9 mouse cellular contexts compared by ENCODE assay signal in genomic region chr11:45959598-45959997, GRCm38 (mm10). TPM values are rescaled to one million over a fixed set of nuclear protein-coding genes. Genes with fewer than 3 reads are reported as not detected.
DNase-seq lines count a peak whose midpoint lies in the region.
"Had no signal": no experiment of that assay in that cellular context is flagged by ENCODE, and none has a peak within 500 bp of the region (broad histone marks: within the 10 kb centered on the region; RNA-seq: fewer than 3 reads in every experiment).

No protein-coding gene starts in this region.

- intact Hi-C loops in heart, postnatal 14 days (cut with DNase I), result loop anchor here (5.0 to 10.0 kb wide), 2 partner anchors 88 to 165 kb away; no protein-coding TSS in a partner anchor

- DNase-seq in heart, postnatal 14 days, result peak; percentile 17 to 40
- no peak for DNase-seq in heart, adult 8-10 months (ENCODE audit: low spot score)
- DNase-seq in right cerebral cortex, postnatal 14 days, result peak; percentile 35
- DNase-seq in right cerebral cortex, postnatal 4 days, result no peak
- DNase-seq in ZHBTc4 (ENCODE audit: low read depth, low spot score), result peak; percentile 36
- peak; percentile 64 for DNase-seq in retina, postnatal 1 day
- no peak for DNase-seq in right cerebral cortex, adult 2 months (ENCODE audit: low spot score in 2 of 2)
- no peak for DNase-seq in ovary, adult 18-20 months (ENCODE audit: low spot score)
- DNase-seq: right cerebral cortex, adult 18-20 months had no signal

RNA-seq across cellular contexts. Expression of gene Thg1l, which starts 4.3 kb away (rescaled TPM):
- total RNA-seq in heart, postnatal 14 days (2021), result 1 to 10 TPM; 4.9 to 6.3 TPM
- total RNA-seq in heart, adult 8-10 months (2022), result 1 to 10 TPM; 4.2 to 6.1 (median 4.7) TPM

RNA-seq across cellular contexts. Expression of gene Lsm11, which starts 14.9 kb away (rescaled TPM):
- 1 to 10 TPM; 4.8 to 5.2 TPM for total RNA-seq in heart, postnatal 14 days (2021)
- 1 to 10 TPM; 2.1 to 3.5 (median 3.1) TPM for total RNA-seq in heart, adult 8-10 months (2022)

RNA-seq across cellular contexts. Expression of gene Sox30, which starts 20.5 kb away (rescaled TPM):
- under 1 TPM; 0.14 to 0.24 TPM for total RNA-seq in heart, postnatal 14 days (2021)
- total RNA-seq in heart, adult 8-10 months (2022), result under 1 TPM in 3 of 4 experiments, not detected in 1; 0.22 to 0.26 (median 0.25) TPM

Comparison
In these comparisons a context has a peak if more than half of its experiments do, and no peak if none do; other contexts are left out.
1. DNase-seq: peak in heart, postnatal 14 days (2 of 2), right cerebral cortex, postnatal 14 days (single experiment), ZHBTc4 (single experiment) and retina, postnatal 1 day (single experiment); none in heart, adult 8-10 months (single experiment), right cerebral cortex, postnatal 4 days (single experiment), right cerebral cortex, adult 2 months (0 of 2) and ovary, adult 18-20 months (single experiment).